Mouse (Mus musculus) adrenal gland, adult 2 months (tissue): ENCODE measurements around the gene Alpl. TPM values are rescaled to one million over a fixed set of nuclear protein-coding genes. Genes with fewer than 3 reads are reported as not detected.

ENCODE experiments used
- DNase-seq: peaks from one replicate; pipeline ENCODE4 v3.0.0; 2021
- long read RNA-seq: library from polyadenylated mRNA; stranded (forward); transcript quantifications from one replicate; pipeline ENCODE4 v2.0.0, GENCODE M21; 2021
- polyA plus RNA-seq: library from polyadenylated mRNA; depleted of rRNA; stranded (reverse); fragments of >200 nt; gene quantifications from 2 replicates; pipeline ENCODE4 v1.2.3, GENCODE M21; 2012; rRNA removed
- total RNA-seq, 2 experiments: library from RNA; stranded (reverse); gene quantifications; 2 replicates each; pipeline ENCODE4 v1.2.3; 2021

The Alpl gene
- total RNA-seq (10 to 100 TPM in 1 of 2 experiments, 1 to 10 TPM in 1; 6.1 to 59.6 TPM), polyA plus RNA-seq (4.7 and 7.4 TPM in 2 replicates)
- long read RNA-seq, transcript Alpl-201 (12 exons, 2,522 nt): major isoform, 29 of 60 reads
- long read RNA-seq, partial matches to known transcripts: 14 of 60 reads
- long read RNA-seq, other reads (novel, unspliced or antisense): 17 of 60 reads

DNA sequence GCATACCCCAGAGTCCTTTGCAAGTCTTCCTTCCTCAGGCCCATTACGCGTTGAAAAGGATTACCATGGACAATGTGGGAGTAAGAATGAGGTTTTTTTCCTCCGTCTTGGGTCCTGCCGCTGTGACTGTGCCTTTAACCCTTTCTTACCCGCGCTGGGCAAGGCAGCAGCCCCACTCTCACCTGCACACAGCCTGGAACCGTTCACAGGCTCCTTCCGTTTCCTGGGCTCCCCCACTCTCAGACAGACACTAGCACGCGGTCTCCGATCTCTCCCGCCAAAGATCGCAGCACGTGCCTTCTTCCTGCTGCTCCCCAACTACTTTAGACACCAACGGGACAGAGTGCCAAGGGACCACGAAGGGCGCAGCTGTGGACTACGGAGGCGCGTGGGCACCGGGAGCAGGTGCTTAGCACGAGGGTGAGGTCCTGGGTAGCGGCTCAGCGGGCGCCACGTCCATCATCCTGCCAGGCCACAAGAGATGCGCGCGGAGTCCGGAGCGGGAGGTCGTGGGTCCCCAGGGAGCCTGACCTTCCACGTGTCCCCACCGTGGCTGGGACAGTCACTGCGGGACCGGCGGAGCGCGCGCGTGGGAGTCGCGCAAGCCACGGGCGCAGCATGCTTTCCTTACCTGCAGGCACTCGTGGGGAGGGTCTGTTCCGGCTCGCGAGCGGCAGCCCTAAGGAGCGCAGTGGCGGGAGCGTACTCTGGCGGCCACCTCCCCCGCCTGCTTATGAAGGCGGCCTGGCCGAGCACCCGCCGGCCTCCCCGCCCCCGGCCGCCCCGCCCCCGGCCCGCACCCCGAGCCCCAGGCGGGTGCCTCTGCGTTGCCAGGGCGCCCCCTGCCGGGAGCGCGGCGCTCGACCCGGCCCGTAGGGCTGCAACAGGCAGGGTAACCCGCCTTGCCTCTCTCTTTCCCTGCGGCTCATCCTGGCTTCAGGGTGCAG, at the start of gene Alpl:
Gene Alpl, minus strand, starts transcription at position 774 of the 947 bp plus-strand sequence.
- peak; percentile 82 for DNase-seq

DNA sequence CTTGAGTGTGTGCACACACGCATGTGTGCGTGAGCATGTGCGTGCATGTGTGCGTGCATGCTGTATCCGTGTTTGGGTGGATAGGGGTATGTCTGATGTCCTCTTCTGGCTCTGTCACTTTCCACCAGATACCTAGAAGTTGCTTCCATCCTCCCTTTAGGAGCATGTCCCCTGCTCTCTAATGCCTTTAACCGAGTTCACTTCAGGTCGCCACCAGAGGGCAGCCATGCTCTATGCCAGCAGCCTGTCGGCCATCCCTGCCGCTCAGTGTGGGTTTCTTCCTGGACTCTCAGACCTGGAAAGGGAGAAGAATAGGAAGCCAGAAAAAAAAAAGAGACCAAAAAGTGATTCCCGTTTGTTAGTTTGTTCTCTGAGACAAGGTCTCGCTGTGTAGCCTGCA, 48.5 kb upstream of the Alpl start:
- DNase-seq: peak; percentile 80

DNA sequence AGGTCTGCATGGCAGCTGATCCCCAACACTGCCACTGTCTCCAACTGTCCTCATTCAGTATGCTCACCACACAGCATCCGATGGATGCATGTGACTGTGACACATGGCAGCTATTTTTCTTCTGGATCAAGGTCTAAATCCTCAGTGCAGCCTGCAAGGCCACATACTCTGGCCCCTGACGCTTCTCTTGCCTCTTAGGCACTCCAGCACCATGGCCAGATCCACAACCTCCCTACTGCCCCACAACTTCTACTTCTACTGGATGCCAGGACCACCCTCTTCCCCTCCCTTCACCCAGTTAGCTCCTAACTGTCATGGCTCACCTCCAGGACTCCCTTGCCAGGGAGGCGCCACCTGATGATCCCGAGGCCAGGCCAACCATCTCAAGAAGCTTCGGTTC, 43.3 kb upstream of the Alpl start:
- DNase-seq: peak; percentile 78

DNA sequence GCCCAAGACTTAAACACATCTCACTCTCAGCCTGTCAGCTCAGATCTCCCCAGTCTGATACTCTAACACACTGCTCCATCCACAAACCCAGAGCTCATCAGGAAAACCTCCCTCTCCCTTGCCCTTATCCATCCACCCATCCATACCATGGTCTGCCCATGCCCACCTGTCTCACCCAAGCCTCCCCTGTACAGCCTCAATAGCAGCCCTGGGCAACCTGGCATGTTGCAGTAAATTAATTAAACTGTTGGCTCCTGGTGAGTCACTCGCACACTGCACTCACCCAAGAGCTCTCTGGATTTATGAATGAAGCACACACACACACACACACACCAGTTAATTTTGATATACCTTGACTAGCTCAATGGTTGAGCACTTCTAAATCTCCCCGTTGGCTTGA, 42.6 kb upstream of the Alpl start:
- no peak for DNase-seq

DNA sequence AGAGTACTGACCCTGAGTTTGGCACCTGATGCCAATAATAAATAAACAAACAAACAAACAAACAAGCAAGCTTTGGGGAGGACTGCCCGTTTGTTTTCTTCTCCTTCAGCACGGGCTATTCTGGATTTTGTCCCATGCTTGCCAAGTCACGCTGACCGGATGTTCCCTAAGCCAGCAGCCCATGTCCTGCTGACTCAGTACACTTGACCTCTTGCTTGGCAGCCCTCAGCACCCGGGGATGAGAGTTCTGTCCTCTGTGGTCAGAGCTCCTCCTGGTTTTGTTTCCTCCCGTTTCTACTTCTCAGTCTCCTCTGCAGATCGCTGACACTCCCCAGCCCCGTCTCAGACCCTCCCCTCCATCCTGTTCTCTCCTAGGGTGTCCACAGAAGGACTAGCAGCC, 41.6 kb upstream of the Alpl start:
- peak; percentile 85 for DNase-seq

DNA sequence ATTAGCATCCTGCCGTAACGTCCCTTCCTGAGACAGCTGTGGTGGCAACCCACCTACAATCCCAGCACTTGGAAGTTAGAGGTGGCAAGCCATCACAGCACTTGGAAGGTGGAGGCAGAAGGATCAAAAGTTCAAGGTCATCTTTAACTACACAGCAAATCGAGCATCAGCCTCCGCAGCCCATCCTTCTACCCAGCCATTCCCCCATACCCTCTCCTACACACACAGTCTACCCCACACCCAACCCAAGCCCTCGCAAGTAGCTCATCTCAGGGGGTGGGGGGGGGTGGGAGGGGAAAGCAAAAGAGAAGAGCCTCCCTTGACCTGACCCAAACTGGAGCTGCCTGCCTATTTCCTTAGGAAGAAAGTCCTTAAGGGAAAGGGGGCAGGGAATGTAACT, 40.6 kb upstream of the Alpl start:
- DNase-seq: no peak

DNA sequence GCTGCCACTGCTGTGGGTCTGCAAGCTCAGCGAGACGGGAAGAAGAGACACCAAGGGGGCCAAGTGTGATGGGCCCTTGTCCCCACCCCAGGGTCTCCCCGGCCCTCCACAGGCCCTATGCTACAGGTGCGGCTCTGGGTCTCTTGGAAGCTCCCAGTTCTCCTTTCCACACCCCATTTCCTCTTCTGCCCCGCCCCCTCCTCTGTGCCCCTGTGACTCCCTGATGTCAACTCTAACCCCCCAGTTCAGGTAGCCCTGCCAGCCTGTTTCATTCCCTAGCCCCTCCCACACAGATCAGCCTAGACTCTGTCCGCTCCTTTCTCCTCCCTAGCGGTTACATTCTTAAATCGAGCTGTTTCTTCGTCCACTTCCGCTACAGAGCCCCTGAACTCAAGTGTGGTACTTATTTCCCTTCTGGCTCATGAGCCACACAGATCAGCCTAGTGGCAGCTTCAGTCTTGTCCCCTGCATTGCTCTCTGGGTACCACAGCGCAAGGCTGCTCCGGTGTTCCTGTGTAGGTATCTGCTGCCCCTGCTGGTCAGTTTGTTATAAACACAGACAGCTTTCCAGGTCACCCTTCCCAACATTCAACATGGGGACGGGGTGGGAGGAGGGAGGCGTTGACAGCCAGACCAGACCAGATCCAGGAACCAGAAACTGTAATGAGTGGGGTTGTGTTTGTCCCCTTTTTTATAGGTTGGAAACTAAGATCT, 39.6 kb upstream of the Alpl start:
- DNase-seq: peak; percentile 84

DNA sequence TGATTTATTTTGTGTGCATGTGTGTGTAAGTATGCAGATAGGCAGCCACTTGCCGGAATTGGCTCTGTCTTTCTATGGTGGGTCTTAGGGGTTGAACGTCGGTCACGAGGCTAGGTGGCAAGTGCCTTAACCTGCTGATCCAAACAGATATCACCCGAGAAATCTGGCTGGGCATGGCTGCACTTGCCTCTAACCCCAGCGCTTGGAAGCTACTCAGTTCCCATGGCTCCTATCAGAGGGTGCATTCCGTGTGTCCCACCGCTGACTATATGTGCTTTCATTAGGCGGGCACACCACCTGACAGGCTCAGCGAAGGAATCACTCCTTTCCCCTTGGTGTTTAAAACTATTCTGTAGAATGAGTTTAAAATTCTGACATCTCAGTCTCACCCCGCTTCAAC, 35.4 kb upstream of the Alpl start:
- DNase-seq: no peak

DNA sequence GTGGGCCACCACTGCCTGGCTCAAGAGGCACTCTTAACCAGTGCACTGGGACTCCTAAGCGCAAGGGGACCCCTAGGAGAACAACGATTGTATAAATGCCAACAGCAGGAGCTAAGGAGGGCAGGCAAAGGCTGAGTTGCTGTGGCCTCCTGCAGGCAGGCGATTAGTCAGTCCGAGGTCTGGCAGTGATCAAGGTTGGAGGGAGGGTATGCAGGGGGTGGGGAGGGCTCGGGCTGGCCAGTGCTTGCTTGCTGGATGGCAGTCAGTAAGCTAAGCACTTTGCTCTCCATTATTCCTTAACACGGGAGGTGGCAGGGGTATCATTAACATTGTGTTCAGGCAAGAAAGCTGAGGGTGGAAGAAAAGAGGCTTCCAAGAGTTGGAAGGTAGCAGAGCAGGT, 34.2 kb upstream of the Alpl start:
- peak; percentile 70 for DNase-seq

DNA sequence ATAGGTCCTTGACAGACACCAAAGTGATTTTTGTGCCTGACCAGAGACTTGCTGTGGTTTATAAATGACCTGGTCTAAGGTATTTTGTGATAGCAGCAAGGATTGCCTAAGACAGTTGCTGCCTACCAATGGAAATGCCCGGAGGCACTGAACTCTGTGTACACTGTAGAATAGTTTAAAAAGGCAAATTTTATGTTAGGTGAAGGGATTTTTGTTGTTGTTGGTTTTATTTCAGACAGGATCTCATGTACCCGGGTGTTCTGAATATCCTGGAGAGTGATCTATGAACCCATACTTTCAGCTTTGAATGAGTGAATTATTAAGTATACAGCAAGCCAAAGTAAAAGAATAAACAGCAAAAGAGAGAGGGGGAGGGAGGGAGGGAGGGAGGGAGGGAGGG, 28.7 kb upstream of the Alpl start:
- DNase-seq: no peak

DNA sequence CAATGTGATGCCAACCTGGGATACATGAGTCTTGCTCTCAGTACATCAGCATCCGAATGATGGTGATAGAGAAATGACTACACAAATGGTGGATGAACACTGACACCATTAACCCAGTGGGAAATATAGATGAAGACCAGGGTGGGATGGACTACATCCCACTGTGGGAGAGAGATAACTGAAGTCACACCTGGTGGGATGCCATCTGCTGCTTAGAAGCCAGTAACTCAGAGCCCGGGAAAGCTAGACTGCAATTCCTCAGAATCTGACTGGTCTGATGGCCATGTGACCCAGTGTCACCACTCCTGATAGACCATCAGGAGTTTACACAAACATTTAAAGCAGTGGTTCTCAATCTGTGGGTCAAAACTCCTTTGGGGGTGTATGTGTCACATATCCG, 27.4 kb upstream of the Alpl start:
- no peak for DNase-seq

DNA sequence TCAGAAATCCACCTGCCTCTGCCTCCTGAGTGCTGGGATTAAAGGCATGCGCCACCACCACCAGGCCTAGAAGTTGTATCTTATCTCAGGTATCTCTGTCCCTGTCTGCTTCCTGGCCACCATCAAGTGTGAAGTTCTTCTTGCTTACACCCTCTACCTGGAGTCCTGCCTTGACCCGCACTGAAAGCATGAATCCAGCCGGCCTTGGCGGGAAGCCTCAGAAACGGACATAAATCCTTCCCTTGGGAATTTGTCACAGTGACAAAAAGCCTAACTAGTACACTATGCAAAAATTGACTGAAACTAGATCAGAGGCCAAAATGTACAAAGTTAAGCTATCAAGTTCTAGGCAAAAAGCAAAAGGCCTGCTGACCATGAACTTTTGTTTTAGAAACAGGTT, 26.4 kb upstream of the Alpl start:
- DNase-seq: peak; percentile 30

DNA sequence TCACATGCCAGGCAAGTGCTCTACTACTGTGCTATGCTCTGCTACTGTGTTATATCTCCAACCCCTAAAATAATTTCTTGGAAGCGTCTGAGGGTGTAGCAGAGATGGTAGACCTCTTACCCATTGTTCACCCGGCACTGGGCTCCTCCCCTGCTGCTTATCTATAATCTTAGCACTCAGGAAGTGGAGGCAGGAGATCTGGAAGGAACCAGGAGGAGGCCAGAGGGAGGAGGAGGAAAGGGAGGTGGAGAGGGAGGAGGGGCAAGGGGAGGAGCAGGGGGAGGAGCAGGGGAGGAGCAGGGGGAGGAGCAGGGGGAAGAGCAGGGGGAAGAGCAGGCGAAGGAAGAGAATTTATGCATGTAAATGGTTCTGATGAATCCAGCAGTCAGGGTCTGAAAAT, 24.5 kb upstream of the Alpl start:
- no peak for DNase-seq

DNA sequence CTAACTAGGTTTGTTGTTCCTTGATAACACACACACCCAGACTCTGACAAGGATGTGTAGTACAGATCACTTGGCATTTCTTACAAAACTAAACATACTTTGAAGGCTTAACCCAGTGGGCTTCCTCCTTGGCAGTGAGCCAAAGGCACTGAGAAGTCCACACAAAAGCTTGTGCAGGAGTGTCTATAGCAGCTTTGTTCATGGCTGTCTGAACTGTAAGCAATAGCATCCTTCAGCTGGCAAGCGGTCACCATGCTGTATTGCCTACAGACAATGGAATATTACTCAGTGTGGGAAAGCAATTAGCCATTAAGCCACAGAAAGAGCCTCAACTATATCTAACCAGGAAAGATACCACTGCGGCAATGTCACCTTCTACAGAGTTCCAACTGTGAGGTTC, 23.3 kb upstream of the Alpl start:
- DNase-seq: no peak

DNA sequence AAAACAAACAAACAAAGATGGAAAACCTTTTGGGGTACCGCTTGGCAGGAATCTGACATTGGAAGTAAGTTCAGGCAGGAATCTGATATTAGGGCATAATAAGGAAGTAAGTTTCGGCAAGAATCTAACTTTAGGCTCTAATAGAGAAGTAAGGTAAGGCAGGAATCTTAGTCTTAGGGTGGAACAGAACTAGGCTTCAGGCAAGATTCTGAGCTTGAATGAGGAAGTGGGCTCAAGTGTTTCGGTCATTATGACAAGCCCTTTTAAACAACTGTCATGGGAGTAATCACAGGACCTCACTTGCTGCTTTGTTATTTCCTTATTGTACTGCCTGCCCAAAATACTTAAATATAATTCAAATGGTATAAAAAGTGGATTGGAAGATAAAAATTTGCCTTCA, 22.2 kb upstream of the Alpl start:
- no peak for DNase-seq

DNA sequence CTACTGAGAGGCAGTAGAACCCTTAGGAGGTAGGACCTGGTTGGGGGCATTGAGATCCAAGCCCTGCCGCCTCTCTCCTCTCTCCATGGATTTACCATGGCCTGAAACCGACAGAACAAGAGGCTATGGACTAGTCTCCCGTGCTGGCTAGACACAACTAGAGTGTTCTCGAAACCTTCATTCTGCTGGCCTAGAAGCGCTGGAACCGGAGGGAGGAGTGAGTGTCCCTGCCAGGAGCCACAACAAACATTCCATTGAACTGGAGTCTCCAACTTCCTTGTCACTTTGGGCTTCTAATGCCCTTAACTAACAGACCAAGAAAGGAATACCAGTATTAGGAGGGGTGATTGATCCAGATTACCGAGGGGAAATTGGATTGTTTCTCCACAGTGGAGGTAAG, 20.0 kb upstream of the Alpl start:
- DNase-seq: no peak

DNA sequence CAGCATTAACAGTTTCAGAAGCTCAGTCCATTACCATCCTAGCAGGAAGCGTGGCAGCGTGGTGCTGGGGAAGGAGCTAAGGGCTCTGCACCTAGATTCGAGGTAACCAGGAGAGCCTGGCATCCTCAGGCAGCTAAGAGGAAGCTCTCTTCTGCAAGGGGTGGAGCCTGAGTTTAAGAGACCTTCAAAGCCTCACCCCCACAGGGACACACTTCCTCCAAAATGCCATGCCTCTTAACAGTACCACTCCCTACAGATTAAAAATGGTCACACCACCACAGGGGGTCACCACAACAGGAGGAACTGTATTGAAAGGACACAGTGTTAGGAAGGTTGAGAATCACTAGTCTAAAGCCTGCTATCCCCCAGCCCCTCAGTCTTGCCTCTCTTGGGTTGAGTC, 19.3 kb upstream of the Alpl start:
- no peak for DNase-seq

DNA sequence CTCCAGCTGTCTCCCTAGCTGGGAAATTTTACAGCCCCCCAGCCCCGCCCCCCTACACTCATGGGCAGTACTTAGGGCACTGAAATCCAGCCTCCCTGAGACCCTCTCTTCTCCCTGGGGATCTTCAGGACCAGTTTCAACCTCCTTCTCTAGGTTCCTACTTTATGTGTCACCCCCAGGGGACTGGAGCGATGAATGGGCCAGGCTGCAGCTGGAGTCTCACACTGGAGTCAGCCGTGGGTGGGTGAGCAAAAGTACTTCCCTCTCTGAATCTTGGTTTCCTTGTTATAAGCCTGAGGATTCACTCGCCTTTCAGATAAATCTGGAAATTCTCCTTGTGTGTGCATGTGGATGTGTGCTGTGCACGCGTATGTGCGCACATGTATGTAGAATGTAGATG, 18.0 kb upstream of the Alpl start:
- no peak for DNase-seq

DNA sequence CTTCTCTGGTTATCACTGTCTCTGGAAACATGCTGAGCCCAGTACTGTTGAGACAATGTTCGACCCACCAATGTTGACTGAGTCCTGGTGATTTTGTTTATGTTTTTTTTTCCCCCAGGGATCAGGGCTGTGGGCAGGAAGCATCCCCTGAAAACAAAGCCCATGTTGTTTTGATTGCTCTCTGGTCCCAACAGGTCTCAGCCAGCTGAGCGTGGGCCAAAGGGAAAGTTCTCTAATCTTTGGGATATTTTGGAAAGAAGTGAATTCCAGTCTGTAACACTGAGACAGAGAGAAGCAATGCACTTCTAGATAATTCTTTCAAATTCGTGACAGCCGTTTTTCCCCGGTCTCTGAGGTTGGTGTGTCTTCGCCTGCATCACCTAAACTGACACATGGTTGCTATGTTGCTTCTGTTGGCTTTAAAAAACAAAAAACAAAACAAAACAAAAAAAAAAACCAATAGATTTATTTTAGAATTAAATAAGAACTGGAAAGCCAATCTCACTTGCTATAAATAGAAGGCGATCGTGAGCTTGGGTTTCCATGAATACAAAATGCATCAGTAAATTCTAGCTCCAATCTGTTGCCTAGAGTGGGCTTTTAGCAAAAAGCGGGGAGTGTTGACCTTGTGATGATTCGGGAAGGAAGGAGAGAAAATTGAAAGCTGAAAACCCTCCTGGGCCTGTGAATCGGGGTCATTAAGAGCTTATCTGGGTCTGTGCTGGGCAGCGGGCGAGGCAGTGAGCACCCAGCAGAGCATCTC, 16.9 kb upstream of the Alpl start:
- no peak for DNase-seq

DNA sequence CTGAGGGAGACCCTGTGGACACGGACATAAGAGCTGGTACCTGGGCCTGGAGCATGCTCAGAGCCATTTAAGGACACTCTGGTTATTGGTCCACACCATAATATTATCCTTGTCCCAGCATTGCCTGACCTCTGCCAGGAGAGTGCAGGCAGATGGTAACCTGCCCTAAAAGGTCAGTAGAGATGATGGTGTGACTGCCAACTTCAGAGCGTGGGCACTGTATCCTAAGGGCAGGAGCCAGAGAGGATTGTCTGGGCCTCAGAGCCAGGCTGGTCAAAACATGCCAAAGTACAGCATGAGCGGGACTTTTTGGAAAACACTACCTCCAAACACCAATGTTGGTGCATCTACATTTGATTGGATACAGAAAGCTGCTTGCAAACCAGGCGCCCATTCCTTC, 13.8 kb upstream of the Alpl start:
- no peak for DNase-seq

DNA sequence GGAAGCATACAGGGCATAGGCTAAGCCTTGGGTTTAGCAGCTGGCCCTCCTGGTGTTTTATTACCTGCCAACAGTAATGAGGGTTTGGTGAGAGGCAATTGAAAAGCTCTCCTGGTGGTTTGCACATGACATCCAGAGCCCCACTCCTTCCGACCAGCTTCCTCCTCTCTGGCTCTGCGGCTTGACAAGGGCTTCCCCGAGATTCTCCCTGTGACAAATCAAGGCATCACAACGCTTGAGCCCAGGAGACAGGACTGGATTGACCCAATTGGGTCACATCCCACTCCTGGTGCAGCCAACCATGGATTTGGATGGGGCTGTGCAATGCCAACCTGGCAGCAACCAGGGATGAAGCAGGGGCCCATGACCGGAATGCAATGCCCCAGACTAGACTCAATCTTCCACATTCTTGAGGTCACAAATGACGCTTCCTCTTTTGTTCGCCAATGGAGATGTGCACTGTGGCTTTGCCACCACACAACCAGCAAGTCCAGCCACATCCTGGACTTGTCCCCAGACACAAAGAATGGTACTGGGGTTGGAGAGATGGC, 11.2 kb upstream of the Alpl start:
- no peak for DNase-seq

DNA sequence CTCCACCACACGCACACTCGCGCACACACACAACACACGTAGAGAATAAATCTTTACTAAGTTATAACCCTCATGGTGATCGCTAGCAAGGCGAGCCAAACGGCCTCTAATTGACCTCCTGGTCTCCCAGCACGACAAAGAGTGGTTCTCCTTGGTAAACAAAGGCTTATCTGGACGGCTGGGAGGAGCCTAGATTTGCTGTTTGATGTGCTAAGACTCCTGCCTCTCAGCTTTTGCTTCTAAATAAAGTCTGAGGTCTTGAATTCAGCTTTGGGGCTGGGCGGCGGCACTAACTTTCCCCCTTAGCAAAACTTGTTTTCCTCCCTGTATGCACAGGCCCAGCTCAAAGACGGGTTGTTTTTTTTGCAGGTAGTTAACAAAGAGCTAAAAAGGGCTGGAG, 5.0 kb upstream of the Alpl start:
- no peak for DNase-seq
